Mouse (Mus musculus) kidney, adult 11 months (tissue): ENCODE data around the gene Paqr4.

Source experiments
- DNase-seq: peaks from one replicate; pipeline ENCODE4 v3.0.0; 2022

The Paqr4 gene

DNA sequence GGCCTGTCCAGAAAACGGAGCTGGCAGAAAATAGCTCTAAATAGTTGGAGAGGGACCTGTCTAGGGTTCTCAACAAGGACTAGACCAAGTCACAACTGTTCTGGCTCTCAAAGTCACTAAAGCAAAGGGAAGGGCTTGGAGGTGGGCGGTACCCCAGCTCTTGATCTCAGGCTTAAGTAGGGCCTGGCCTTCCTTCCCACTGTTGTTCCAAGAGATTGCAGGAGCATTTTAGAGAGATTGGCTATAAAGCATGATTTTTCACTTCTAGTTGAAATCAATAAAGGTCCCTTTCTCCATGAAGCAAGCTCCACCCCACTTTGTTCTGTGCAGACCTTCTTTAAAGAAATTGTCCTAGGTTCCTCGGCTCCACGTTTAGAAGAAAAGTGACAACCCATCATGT lies 15.2 kb downstream of the Paqr4 start:
- DNase-seq, result no peak

GRCm38 (mm10) chr17:23722376-23723125 lies 18.1 kb downstream of the Paqr4 start, which contains the start of gene 1520401A03Rik:
Gene 1520401A03Rik (minus strand): TSS chr17:23722783.
- no peak for DNase-seq

- no peak for DNase-seq
Measured at GRCm38 (mm10) chr17:23721886-23722285, 18.8 kb downstream of the Paqr4 start.

DNA sequence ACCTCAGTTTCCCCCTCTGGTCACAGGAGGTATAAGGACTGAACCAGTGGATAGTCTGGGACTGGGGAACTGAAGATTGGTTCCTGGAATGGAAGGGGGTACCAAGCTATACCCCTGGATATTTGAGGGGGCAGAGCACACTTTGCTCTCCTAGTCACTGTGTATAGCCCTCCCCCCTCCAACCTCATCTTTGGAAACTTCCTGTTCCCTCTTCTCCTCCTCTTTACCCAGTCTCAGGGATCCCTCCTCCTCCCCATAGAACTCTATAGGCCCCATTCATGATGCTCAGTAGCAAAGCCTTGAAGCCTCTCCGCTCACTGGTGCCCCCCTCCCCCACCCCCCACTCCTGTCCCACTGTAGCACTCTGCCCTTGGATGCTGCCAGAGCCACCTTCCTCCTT lies 21.2 kb downstream of the Paqr4 start:
- no peak for DNase-seq

- DNase-seq, result no peak
Measured at GRCm38 (mm10) chr17:23717003-23717402, 23.7 kb downstream of the Paqr4 start.

- DNase-seq, result peak; percentile 62
Measured at GRCm38 (mm10) chr17:23706212-23706611, 34.5 kb downstream of the Paqr4 start.

GRCm38 (mm10) chr17:23705525-23706104 lies 35.1 kb downstream of the Paqr4 start:
- DNase-seq, result no peak

DNA sequence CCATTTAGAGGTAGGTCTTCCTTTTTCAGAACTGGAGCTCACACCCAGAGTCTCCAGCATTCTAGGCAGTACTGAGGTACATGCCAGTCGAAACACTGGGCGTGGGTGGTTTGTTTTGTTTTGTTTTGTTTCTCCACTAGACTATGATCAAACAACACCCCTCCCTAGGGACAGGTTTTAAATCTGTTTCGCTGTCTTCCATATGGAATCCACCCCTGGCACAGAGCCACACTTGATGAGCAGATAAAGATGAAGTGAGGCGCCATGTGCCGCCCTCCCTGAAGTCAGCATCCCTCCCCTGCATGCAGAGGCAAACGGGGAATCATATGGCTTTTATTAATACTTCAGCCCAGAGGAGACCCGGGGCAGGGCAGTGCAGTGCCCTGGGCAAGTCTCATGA lies 35.9 kb downstream of the Paqr4 start:
- no peak for DNase-seq

DNA sequence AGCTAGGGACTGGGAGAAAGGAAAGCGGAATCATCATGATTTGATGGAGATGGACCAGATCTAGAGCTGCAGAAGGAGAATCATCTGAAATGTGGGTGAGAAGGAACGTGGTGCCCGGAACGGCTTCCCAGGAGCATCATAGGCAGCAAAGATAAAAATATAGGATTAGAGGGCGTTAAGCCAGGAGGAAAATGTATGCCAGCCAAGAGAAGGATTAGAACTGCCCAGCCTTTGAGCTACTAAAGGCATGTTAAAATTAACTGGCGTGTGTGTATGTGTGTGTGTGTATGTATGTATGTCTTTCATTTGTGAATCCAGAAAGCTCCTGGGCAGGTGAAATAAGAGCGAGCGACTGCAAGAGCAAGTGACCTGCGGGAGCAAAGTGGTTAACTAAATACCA lies 37.4 kb downstream of the Paqr4 start:
- no peak for DNase-seq

GRCm38 (mm10) chr17:23700079-23700478 lies 40.6 kb downstream of the Paqr4 start:
- peak; percentile 94 for DNase-seq

GRCm38 (mm10) chr17:23699131-23700077 lies 41.3 kb downstream of the Paqr4 start:
- DNase-seq, result peak; percentile 27

DNA sequence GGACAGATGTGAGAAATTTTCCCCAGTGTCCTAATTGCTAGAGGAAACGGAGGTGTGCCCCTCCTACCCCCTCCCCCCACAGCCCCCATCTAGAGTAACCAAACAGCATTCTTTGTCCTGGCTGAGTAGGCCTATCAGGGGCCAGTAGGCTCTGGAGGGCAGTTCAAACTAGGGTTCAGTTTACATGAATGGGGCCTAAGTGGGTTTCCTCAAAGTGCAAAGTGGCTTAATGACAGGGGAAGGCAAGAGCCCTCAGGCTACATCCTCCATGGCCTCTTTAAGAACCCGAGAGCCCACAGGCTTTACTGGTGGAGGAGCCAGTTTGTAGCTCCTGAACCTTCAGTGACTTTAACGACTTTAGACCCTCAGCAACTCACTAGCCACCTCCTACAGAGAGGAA lies 44.9 kb downstream of the Paqr4 start:
- no peak for DNase-seq

GRCm38 (mm10) chr17:23694491-23694890 lies 46.2 kb downstream of the Paqr4 start:
- no peak for DNase-seq
